Mouse (Mus musculus): Measurements from ENCODE around the gene Atad3a. TPM values are rescaled to one million over a fixed set of nuclear protein-coding genes. Genes with fewer than 3 reads are reported as not detected.

Gene Atad3a
- polyA plus RNA-seq, 1 experiment from 2014 or later: 82.6 TPM

- Histone ChIP-seq H3K4me3 (ENCODE audit: low read depth, low read length) (peak within 1 kb of the TSS; percentile 61), H3K4me1 (ENCODE audit: control insufficient read depth, insufficient read depth, low read length) (peaks cover 14% of the 10 kb centered on the region), H3K36me3 (ENCODE audit: control insufficient read depth, insufficient read depth, low read length) (no peaks in the 10 kb centered on the region), H3K27me3 (ENCODE audit: control insufficient read depth, insufficient read depth, low read length) (no peaks in the 10 kb centered on the region), H3K9ac (replicated peaks; ENCODE audit: low read depth, low read length) (peak within 1 kb of the TSS; percentile 88), H3K4me2 (ENCODE audit: low read depth, low read length) (peak within 1 kb of the TSS; percentile 67), H3K27ac (ENCODE audit: low read depth, low read length) (peak within 1 kb of the TSS; percentile 92), H3K9me3 (ENCODE audit: control insufficient read depth, low read length) (no peaks in the 10 kb centered on the region)
- peak; percentile 90 for ATAC-seq (ENCODE audit: low read depth)
- WGBS: under 1% methylated on average over 27 of the region's 47 CpGs
These were observed 66.8 kb downstream of the Atad3a start, which contains the start of gene Fndc10 for GRCm38 (mm10) chr4:155694111-155694481. Gene Fndc10 (plus strand): TSS chr4:155694342.

GRCm38 (mm10) chr4:155692421-155692820, 68.5 kb downstream of the Atad3a start:
- Histone ChIP-seq H3K9ac (replicated peaks; ENCODE audit: low read depth, low read length) (no peak overlapping the region), H3K4me2 (ENCODE audit: low read depth, low read length) (no peak overlapping the region), H3K36me3 (ENCODE audit: control insufficient read depth, insufficient read depth, low read length) (no peaks in the 10 kb centered on the region), H3K4me3 (ENCODE audit: low read depth, low read length) (no peak overlapping the region), H3K27ac (ENCODE audit: low read depth, low read length) (no peak overlapping the region), H3K27me3 (ENCODE audit: control insufficient read depth, insufficient read depth, low read length) (no peaks in the 10 kb centered on the region), H3K4me1 (ENCODE audit: control insufficient read depth, insufficient read depth, low read length) (peaks cover 14% of the 10 kb centered on the region), H3K9me3 (ENCODE audit: control insufficient read depth, low read length) (no peaks in the 10 kb centered on the region)
- WGBS: 96% methylated on average over 3 of the region's 3 CpGs
- no peak for ATAC-seq (ENCODE audit: low read depth)

Small RNA genes lying within 50 kb of the gene (microRNA-seq; reads per million reads assigned to microRNA genes)
- gene Gm27743: not detected

Other genes with a start within 250 kb of the Atad3a start
- gene Nadk, start 198.7 kb downstream of the Atad3a start, polyA plus RNA-seq (2014; fragmentation: Nextera tagmentation; extraction: Ambion mirVana): 79.1 and 93.0 TPM in 2 replicates
- gene Slc35e2, start 159.7 kb downstream of the Atad3a start, polyA plus RNA-seq (2014; fragmentation: Nextera tagmentation; extraction: Ambion mirVana): 21.0 and 21.4 TPM in 2 replicates
- gene Cdk11b, start 136.2 kb downstream of the Atad3a start, polyA plus RNA-seq (2014; fragmentation: Nextera tagmentation; extraction: Ambion mirVana): 46.7 and 54.1 TPM in 2 replicates
- gene Gm10563, start 115.7 kb downstream of the Atad3a start, polyA plus RNA-seq (2014; fragmentation: Nextera tagmentation; extraction: Ambion mirVana): not detected in 2 replicates
- gene Mmp23, start 107.7 kb downstream of the Atad3a start, polyA plus RNA-seq (2014; fragmentation: Nextera tagmentation; extraction: Ambion mirVana): 1.3 and 6.6 TPM in 2 replicates
- gene Mib2, start 91.9 kb downstream of the Atad3a start, polyA plus RNA-seq (2014; fragmentation: Nextera tagmentation; extraction: Ambion mirVana): 35.5 and 36.8 TPM in 2 replicates
- 8.5 and 10.4 TPM in 2 replicates for gene Fndc10, start 66.8 kb downstream of the Atad3a start, polyA plus RNA-seq (2014; fragmentation: Nextera tagmentation; extraction: Ambion mirVana)
- 172 and 179 TPM in 2 replicates for gene Ssu72, start 56.3 kb downstream of the Atad3a start, polyA plus RNA-seq (2014; fragmentation: Nextera tagmentation; extraction: Ambion mirVana)
- gene Tmem240, start 26.3 kb downstream of the Atad3a start, polyA plus RNA-seq (2014; fragmentation: Nextera tagmentation; extraction: Ambion mirVana): 6.8 and 9.6 TPM in 2 replicates
- gene Vwa1, start 13.6 kb upstream of the Atad3a start, polyA plus RNA-seq (2014; fragmentation: Nextera tagmentation; extraction: Ambion mirVana): 17.4 and 23.1 TPM in 2 replicates
- 0.92 and 1.2 TPM in 2 replicates for gene Tmem88b, start 24.8 kb upstream of the Atad3a start, polyA plus RNA-seq (2014; fragmentation: Nextera tagmentation; extraction: Ambion mirVana)
- not detected in 2 replicates for gene Ankrd65, start 29.3 kb upstream of the Atad3a start, polyA plus RNA-seq (2014; fragmentation: Nextera tagmentation; extraction: Ambion mirVana)
- 258 and 275 TPM in 2 replicates for gene Mrpl20, start 41.8 kb upstream of the Atad3a start, polyA plus RNA-seq (2014; fragmentation: Nextera tagmentation; extraction: Ambion mirVana)
- gene Ccnl2, start 51.4 kb upstream of the Atad3a start, polyA plus RNA-seq (2014; fragmentation: Nextera tagmentation; extraction: Ambion mirVana): 153 and 173 TPM in 2 replicates
- 120 and 127 TPM in 2 replicates for gene Aurkaip1, start 70.2 kb upstream of the Atad3a start, polyA plus RNA-seq (2014; fragmentation: Nextera tagmentation; extraction: Ambion mirVana)
- 9.6 and 24.0 TPM in 2 replicates for gene Mxra8, start 78.6 kb upstream of the Atad3a start, polyA plus RNA-seq (2014; fragmentation: Nextera tagmentation; extraction: Ambion mirVana)
- 14.0 and 16.1 TPM in 2 replicates for gene Dvl1, start 86.3 kb upstream of the Atad3a start, polyA plus RNA-seq (2014; fragmentation: Nextera tagmentation; extraction: Ambion mirVana)
- 0.45 and 0.47 TPM in 2 replicates for gene Tas1r3, start 102.3 kb upstream of the Atad3a start, polyA plus RNA-seq (2014; fragmentation: Nextera tagmentation; extraction: Ambion mirVana)
- 31.4 and 31.8 TPM in 2 replicates for gene Cptp, start 108.3 kb upstream of the Atad3a start, polyA plus RNA-seq (2014; fragmentation: Nextera tagmentation; extraction: Ambion mirVana)
- gene Ints11, start 108.5 kb upstream of the Atad3a start, polyA plus RNA-seq (2014; fragmentation: Nextera tagmentation; extraction: Ambion mirVana): 74.9 and 75.8 TPM in 2 replicates
- gene Pusl1, start 130.7 kb upstream of the Atad3a start, polyA plus RNA-seq (2014; fragmentation: Nextera tagmentation; extraction: Ambion mirVana): 53.4 and 57.4 TPM in 2 replicates
- 67.8 and 76.7 TPM in 2 replicates for gene Acap3, start 130.7 kb upstream of the Atad3a start, polyA plus RNA-seq (2014; fragmentation: Nextera tagmentation; extraction: Ambion mirVana)
- gene Ube2j2, start 182.7 kb upstream of the Atad3a start, polyA plus RNA-seq (2014; fragmentation: Nextera tagmentation; extraction: Ambion mirVana): 123 and 124 TPM in 2 replicates
- gene C1qtnf12, start 201.2 kb upstream of the Atad3a start, polyA plus RNA-seq (2014; fragmentation: Nextera tagmentation; extraction: Ambion mirVana): 10.5 and 11.5 TPM in 2 replicates
- gene B3galt6, start 231.6 kb upstream of the Atad3a start, polyA plus RNA-seq (2014; fragmentation: Nextera tagmentation; extraction: Ambion mirVana): 37.4 and 38.1 TPM in 2 replicates
- 123 and 125 TPM in 2 replicates for gene Sdf4, start 231.8 kb upstream of the Atad3a start, polyA plus RNA-seq (2014; fragmentation: Nextera tagmentation; extraction: Ambion mirVana)